Mouse (Mus musculus) heart, adult 2 months (tissue): Measurements from ENCODE around the gene Wfdc17.

Experiments used
- EP300 ChIP-seq: fragments of 200-500 bp; IDR thresholded peaks from 2 replicates; pipeline ENCODE4 v1.6.1; 2011; ENCODE audit warnings: low read depth, low read length, control low read depth; ENCODE audit not compliant: insufficient read depth
- POLR2A ChIP-seq: fragments of 200-500 bp; IDR thresholded peaks from 2 replicates; pipeline ENCODE4 v1.6.1; 2011; ENCODE audit warnings: mild to moderate bottlenecking, low read depth, low read length, control low read depth; ENCODE audit not compliant: insufficient read depth

DNA sequence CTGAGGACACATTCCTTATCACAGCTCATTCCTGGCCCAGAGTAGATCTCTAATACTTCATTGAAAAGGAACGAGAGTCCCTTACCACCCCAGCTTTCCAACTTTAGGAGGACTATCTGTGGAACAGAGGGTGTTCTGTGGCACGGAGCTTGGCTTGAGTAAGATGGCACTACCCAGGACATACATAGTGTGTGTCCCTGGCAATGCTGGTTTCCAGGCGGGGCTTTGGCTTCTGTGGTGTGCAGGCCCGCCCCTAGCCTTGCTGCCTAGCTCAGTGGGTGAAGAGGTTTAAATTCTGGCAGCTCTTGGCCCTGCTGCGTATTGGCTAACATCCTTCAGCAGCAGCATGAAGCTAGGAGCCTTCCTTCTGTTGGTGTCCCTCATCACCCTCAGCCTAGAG, 42.9 kb downstream of the Wfdc17 start, which contains the start of gene Wfdc21:
- TF ChIP-seq EP300 (no peak), POLR2A (no peak)
